Mouse (Mus musculus): ENCODE data around the gene Lnx1. TPM values are rescaled to one million over a fixed set of nuclear protein-coding genes. Genes with fewer than 3 reads are reported as not detected.

Lnx1 gene
- polyA plus RNA-seq, 1 experiment, result 0.05 TPM

- H3K36me3 ChIP-seq (ENCODE audit: control insufficient read depth, insufficient read depth), result no peaks in the 10 kb centered on the region
- H3K4me3 ChIP-seq, result no peak overlapping the region
- H3ac ChIP-seq (ENCODE audit: control insufficient read depth, insufficient read length), result no peak overlapping the region
- TF ChIP-seq REST (IDR thresholded peaks at IDR 0.05; ENCODE audit: insufficient read depth, insufficient read length) (no peak), MAX (IDR thresholded peaks at IDR 0.05; ENCODE audit: low read depth) (no peak), MYOD1 (IDR thresholded peaks at IDR 0.05; ENCODE audit: control insufficient read depth in 1 of 3, insufficient read length in 2 of 3, low read depth in 2 of 3) (no peak), CEBPB (IDR thresholded peaks at IDR 0.05; ENCODE audit: insufficient read depth, poor library complexity, severe bottlenecking) (no peak), TCF3 (IDR thresholded peaks at IDR 0.05; ENCODE audit: insufficient read length, low read depth) (no peak), MYOG (IDR thresholded peaks at IDR 0.05; ENCODE audit: control insufficient read depth in 1 of 3, insufficient read depth in 1 of 3, insufficient read length in 2 of 3, low read depth in 2 of 3) (no peak), E2F4 (IDR thresholded peaks at IDR 0.05; ENCODE audit: insufficient read depth) (no peak), SRF (IDR thresholded peaks at IDR 0.05; ENCODE audit: control insufficient read depth, insufficient read length, low read depth) (no peak), POLR2AphosphoS2 (IDR thresholded peaks at IDR 0.05; ENCODE audit: insufficient read length, low read depth) (no peak), TCF12 (IDR thresholded peaks at IDR 0.05; ENCODE audit: insufficient read depth, poor library complexity, severe bottlenecking) (no peak)
- H3K79me2 ChIP-seq (ENCODE audit: control insufficient read depth, insufficient read depth), result no peaks in the 10 kb centered on the region
- H3K27me3 ChIP-seq (ENCODE audit: control insufficient read depth, insufficient read depth, insufficient read length), result no peaks in the 10 kb centered on the region
- no peak overlapping the region for H3K4me2 ChIP-seq (ENCODE audit: low read depth)
Measured at GRCm38 (mm10) chr5:74699673-74700072, 3.0 kb downstream of the Lnx1 start.

GRCm38 (mm10) chr5:74697534-74697933, 5.2 kb downstream of the Lnx1 start:
- Histone ChIP-seq H3ac (ENCODE audit: control insufficient read depth, insufficient read length) (no peak overlapping the region), H3K27me3 (ENCODE audit: control insufficient read depth, insufficient read depth, insufficient read length) (no peaks in the 10 kb centered on the region), H3K36me3 (ENCODE audit: control insufficient read depth, insufficient read depth) (no peaks in the 10 kb centered on the region), H3K4me2 (ENCODE audit: low read depth) (no peak overlapping the region), H3K4me3 (no peak overlapping the region), H3K79me2 (ENCODE audit: control insufficient read depth, insufficient read depth) (no peaks in the 10 kb centered on the region)
- TF ChIP-seq MAX (IDR thresholded peaks at IDR 0.05; ENCODE audit: low read depth) (no peak), POLR2A (IDR thresholded peaks at IDR 0.05; ENCODE audit: insufficient read length, low read depth) (no peak), SRF (IDR thresholded peaks at IDR 0.05; ENCODE audit: control insufficient read depth, insufficient read length, low read depth) (no peak), TCF12 (IDR thresholded peaks at IDR 0.05; ENCODE audit: insufficient read depth, poor library complexity, severe bottlenecking) (no peak), USF1 (IDR thresholded peaks at IDR 0.05; ENCODE audit: low read depth) (peak; percentile 61)

DNA sequence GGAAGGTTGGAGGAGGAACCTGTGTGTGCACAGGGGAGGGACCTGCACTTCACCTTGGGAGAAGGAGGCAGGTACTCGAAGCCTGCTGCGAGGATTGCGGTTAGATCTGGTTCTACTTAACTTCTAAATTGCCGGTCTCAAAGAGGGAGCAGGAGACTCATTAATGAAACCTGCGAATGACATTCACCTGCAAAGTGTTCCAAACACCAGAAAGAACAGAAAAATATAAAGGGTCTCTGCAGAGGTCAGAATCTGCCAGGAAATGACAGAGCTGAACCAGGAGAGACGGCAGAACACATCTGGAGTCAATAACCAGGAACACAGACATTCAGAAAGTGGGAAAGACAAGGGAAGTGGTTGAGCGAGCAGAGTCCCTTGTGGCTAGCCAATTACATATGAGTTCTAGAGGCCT, 8.3 kb downstream of the Lnx1 start:
- H3K4me2 ChIP-seq (ENCODE audit: low read depth), result no peak overlapping the region
- no peaks in the 10 kb centered on the region for H3K27me3 ChIP-seq (ENCODE audit: control insufficient read depth, insufficient read depth, insufficient read length)
- H3ac ChIP-seq (ENCODE audit: control insufficient read depth, insufficient read length), result no peak overlapping the region
- TF ChIP-seq TCF3 (IDR thresholded peaks at IDR 0.05; ENCODE audit: insufficient read length, low read depth) (no peak), POLR2A (IDR thresholded peaks at IDR 0.05; ENCODE audit: insufficient read length, low read depth) (no peak), E2F4 (IDR thresholded peaks at IDR 0.05; ENCODE audit: insufficient read depth) (no peak), USF1 (IDR thresholded peaks at IDR 0.05; ENCODE audit: low read depth) (no peak), SRF (IDR thresholded peaks at IDR 0.05; ENCODE audit: control insufficient read depth, insufficient read length, low read depth) (no peak), CEBPB (IDR thresholded peaks at IDR 0.05; ENCODE audit: insufficient read depth, poor library complexity, severe bottlenecking) (no peak), MAX (IDR thresholded peaks at IDR 0.05; ENCODE audit: low read depth) (no peak), MYOG (IDR thresholded peaks at IDR 0.05; ENCODE audit: control insufficient read depth in 1 of 3, insufficient read depth in 1 of 3, insufficient read length in 2 of 3, low read depth in 2 of 3) (no peak), TCF12 (IDR thresholded peaks at IDR 0.05; ENCODE audit: insufficient read depth, poor library complexity, severe bottlenecking) (no peak)
- no peaks in the 10 kb centered on the region for H3K79me2 ChIP-seq (ENCODE audit: control insufficient read depth, insufficient read depth)
- no peaks in the 10 kb centered on the region for H3K36me3 ChIP-seq (ENCODE audit: control insufficient read depth, insufficient read depth)
- H3K4me3 ChIP-seq, result no peak overlapping the region

DNA sequence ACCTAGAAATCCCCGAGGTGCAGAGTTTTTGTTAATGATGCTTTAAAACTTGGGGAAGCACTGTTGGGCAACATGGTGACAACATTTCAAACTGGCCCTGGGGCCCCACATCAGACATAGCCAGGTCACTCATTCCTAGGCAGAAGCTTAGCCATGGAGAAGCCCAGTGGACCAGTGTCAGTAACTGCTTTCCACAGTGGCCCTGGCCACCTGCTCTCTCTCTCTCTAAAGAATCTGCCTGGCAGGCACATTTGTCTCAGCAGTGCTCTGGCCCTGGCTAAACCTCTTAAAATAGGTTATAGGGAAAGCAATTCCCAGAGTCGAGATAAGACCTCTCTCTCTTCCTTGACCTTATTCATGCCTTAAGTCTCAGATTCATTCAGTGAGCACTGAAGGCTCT, 8.9 kb downstream of the Lnx1 start:
- H3K4me2 ChIP-seq (ENCODE audit: low read depth), result no peak overlapping the region
- H3K36me3 ChIP-seq (ENCODE audit: control insufficient read depth, insufficient read depth), result no peaks in the 10 kb centered on the region
- TF ChIP-seq MYOG (IDR thresholded peaks at IDR 0.05; ENCODE audit: control insufficient read depth in 1 of 3, insufficient read depth in 1 of 3, insufficient read length in 2 of 3, low read depth in 2 of 3) (peak in 1 of 3 experiments; percentile 67), MYOD1 (IDR thresholded peaks at IDR 0.05; ENCODE audit: control insufficient read depth in 1 of 3, insufficient read length in 2 of 3, low read depth in 2 of 3) (peak in 2 of 3 experiments; percentile 29 to 62), SRF (IDR thresholded peaks at IDR 0.05; ENCODE audit: control insufficient read depth, insufficient read length, low read depth) (no peak), TCF3 (IDR thresholded peaks at IDR 0.05; ENCODE audit: insufficient read length, low read depth) (no peak), MAX (IDR thresholded peaks at IDR 0.05; ENCODE audit: low read depth) (no peak), CEBPB (IDR thresholded peaks at IDR 0.05; ENCODE audit: insufficient read depth, poor library complexity, severe bottlenecking) (no peak), POLR2AphosphoS2 (IDR thresholded peaks at IDR 0.05; ENCODE audit: insufficient read length, low read depth) (no peak), TCF12 (IDR thresholded peaks at IDR 0.05; ENCODE audit: insufficient read depth, poor library complexity, severe bottlenecking) (peak; percentile 43), E2F4 (IDR thresholded peaks at IDR 0.05; ENCODE audit: insufficient read depth) (no peak), USF1 (IDR thresholded peaks at IDR 0.05; ENCODE audit: low read depth) (no peak), POLR2A (IDR thresholded peaks at IDR 0.05; ENCODE audit: insufficient read length, low read depth) (no peak), REST (IDR thresholded peaks at IDR 0.05; ENCODE audit: insufficient read depth, insufficient read length) (no peak)
- no peak overlapping the region for H3ac ChIP-seq (ENCODE audit: control insufficient read depth, insufficient read length)
- H3K4me3 ChIP-seq, result no peak overlapping the region
- no peaks in the 10 kb centered on the region for H3K79me2 ChIP-seq (ENCODE audit: control insufficient read depth, insufficient read depth)
- no peaks in the 10 kb centered on the region for H3K27me3 ChIP-seq (ENCODE audit: control insufficient read depth, insufficient read depth, insufficient read length)

- H3K36me3 ChIP-seq (ENCODE audit: control insufficient read depth, insufficient read depth), result no peaks in the 10 kb centered on the region
- no peak overlapping the region for H3ac ChIP-seq (ENCODE audit: control insufficient read depth, insufficient read length)
- no peaks in the 10 kb centered on the region for H3K27me3 ChIP-seq (ENCODE audit: control insufficient read depth, insufficient read depth, insufficient read length)
- no peaks in the 10 kb centered on the region for H3K79me2 ChIP-seq (ENCODE audit: control insufficient read depth, insufficient read depth)
- H3K4me2 ChIP-seq (ENCODE audit: low read depth), result no peak overlapping the region
- TF ChIP-seq TCF12 (IDR thresholded peaks at IDR 0.05; ENCODE audit: insufficient read depth, poor library complexity, severe bottlenecking) (no peak), POLR2A (IDR thresholded peaks at IDR 0.05; ENCODE audit: insufficient read length, low read depth) (no peak), POLR2AphosphoS2 (IDR thresholded peaks at IDR 0.05; ENCODE audit: insufficient read length, low read depth) (no peak), MAX (IDR thresholded peaks at IDR 0.05; ENCODE audit: low read depth) (no peak), TCF3 (IDR thresholded peaks at IDR 0.05; ENCODE audit: insufficient read length, low read depth) (no peak), USF1 (IDR thresholded peaks at IDR 0.05; ENCODE audit: low read depth) (no peak), MYOG (IDR thresholded peaks at IDR 0.05; ENCODE audit: control insufficient read depth in 1 of 3, insufficient read depth in 1 of 3, insufficient read length in 2 of 3, low read depth in 2 of 3) (no peak), SRF (IDR thresholded peaks at IDR 0.05; ENCODE audit: control insufficient read depth, insufficient read length, low read depth) (no peak), MYOD1 (IDR thresholded peaks at IDR 0.05; ENCODE audit: control insufficient read depth in 1 of 3, insufficient read length in 2 of 3, low read depth in 2 of 3) (no peak), REST (IDR thresholded peaks at IDR 0.05; ENCODE audit: insufficient read depth, insufficient read length) (no peak), E2F4 (IDR thresholded peaks at IDR 0.05; ENCODE audit: insufficient read depth) (no peak), CEBPB (IDR thresholded peaks at IDR 0.05; ENCODE audit: insufficient read depth, poor library complexity, severe bottlenecking) (no peak)
- H3K4me3 ChIP-seq, result no peak overlapping the region
Measured at GRCm38 (mm10) chr5:74692411-74693090, 10.2 kb downstream of the Lnx1 start.

Data from myocyte (in vitro differentiated cells).